Mouse (Mus musculus) midbrain, embryonic 10.5 days (tissue): ENCODE results near the gene Draxin. TPM values are rescaled to one million over a fixed set of nuclear protein-coding genes. Genes with fewer than 3 reads are reported as not detected.

ENCODE experiments used
- DNase-seq: peaks from one replicate; pipeline ENCODE4 v3.0.0-alpha.2; 2017; ENCODE audit warnings: low spot score
- H3K27ac ChIP-seq: fragments of 300-500 bp; sonication (generic); replicated peaks from 2 replicates; pipeline ENCODE4 v1.5.1; 2016; ENCODE audit warnings: mild to moderate bottlenecking
- H3K27me3 ChIP-seq: fragments of 300-500 bp; sonication (generic); 2 replicates; pipeline ENCODE4 v1.6.1; 2016; ENCODE audit warnings: low read depth, mild to moderate bottlenecking; ENCODE audit not compliant: poor library complexity, severe bottlenecking
- H3K36me3 ChIP-seq: fragments of 300-500 bp; sonication (generic); 2 replicates; pipeline ENCODE4 v1.6.1; 2016; ENCODE audit warnings: mild to moderate bottlenecking, moderate library complexity
- H3K4me1 ChIP-seq: fragments of 300-500 bp; sonication (generic); 2 replicates; pipeline ENCODE4 v1.6.1; 2016
- H3K4me3 ChIP-seq: fragments of 300-500 bp; sonication (generic); 2 replicates; pipeline ENCODE4 v1.5.1; 2016; ENCODE audit warnings: mild to moderate bottlenecking, moderate library complexity
- H3K9me3 ChIP-seq: fragments of 300-500 bp; sonication (generic); replicated peaks from 2 replicates; pipeline ENCODE4 v1.6.1; 2016; ENCODE audit warnings: mild to moderate bottlenecking
- WGBS: fragments of 180-500 bp; shearing (Covaris S2); methylation state at CpG from one replicate; pipeline ENCODE4 v1.1.7; 2016; 5-methylcytosine and 5-hydroxymethylcytosine counted together
- polyA plus RNA-seq: library from polyadenylated mRNA; unstranded; fragments of >200 nt; fragmentation: Nextera tagmentation; extraction: Ambion mirVana; gene quantifications from 2 replicates; pipeline ENCODE4 v1.2.1, GENCODE M21; 2016

Gene Draxin
- polyA plus RNA-seq, 1 experiment from 2014 or later: 5.3 TPM

GRCm38 (mm10) chr4:148164002-148164439, 33.5 kb upstream of the Draxin start:
- DNase-seq: peak; percentile 79
- peaks cover 89% of the 10 kb centered on the region for H3K27me3 ChIP-seq
- peak overlapping the region; percentile 33; the same call in 1 of the 2 replicates for H3K27ac ChIP-seq
- H3K9me3 ChIP-seq: no peaks in the 10 kb centered on the region
- H3K4me1 ChIP-seq: peaks cover 66% of the 10 kb centered on the region
- H3K4me3 ChIP-seq: peak overlapping the region; percentile 49
- no peaks in the 10 kb centered on the region for H3K36me3 ChIP-seq
- under 1% methylated on average over 29 of the region's 29 CpGs for WGBS

GRCm38 (mm10) chr4:148160436-148161390, 30.2 kb upstream of the Draxin start, which contains the start of the genes Fbxo44 and Fbxo2:
Gene Fbxo44 (minus strand): TSS chr4:148160482.
Gene Fbxo2 (plus strand): TSS chr4:148160621.
- DNase-seq: no peak
- Histone ChIP-seq H3K27me3 (peaks cover 64% of the 10 kb centered on the region), H3K9me3 (no peaks in the 10 kb centered on the region), H3K36me3 (peaks cover 29% of the 10 kb centered on the region), H3K4me1 (peaks cover 64% of the 10 kb centered on the region), H3K4me3 (peak within 1 kb of the TSS; percentile 83), H3K27ac (peak within 1 kb of the TSS; percentile 93)
- WGBS: 1% methylated on average over 43 of the region's 43 CpGs

GRCm38 (mm10) chr4:148159544-148160435, 29.3 kb upstream of the Draxin start:
- DNase-seq: peak; percentile 98
- Histone ChIP-seq H3K9me3 (no peaks in the 10 kb centered on the region), H3K4me1 (peaks cover 55% of the 10 kb centered on the region), H3K4me3 (peak overlapping the region; percentile 83), H3K36me3 (peaks cover 38% of the 10 kb centered on the region), H3K27me3 (peaks cover 54% of the 10 kb centered on the region), H3K27ac (peak overlapping the region; percentile 93)
- WGBS: under 1% methylated on average over 55 of the region's 55 CpGs

- Histone ChIP-seq H3K4me3 (peak overlapping the region; percentile 83), H3K27me3 (peaks cover 43% of the 10 kb centered on the region), H3K27ac (peak overlapping the region; percentile 93), H3K9me3 (no peaks in the 10 kb centered on the region), H3K4me1 (peaks cover 44% of the 10 kb centered on the region), H3K36me3 (peaks cover 49% of the 10 kb centered on the region)
- WGBS: 25% methylated on average over 27 of the region's 27 CpGs
- peak; percentile 52 for DNase-seq
These were observed 28.2 kb upstream of the Draxin start for GRCm38 (mm10) chr4:148158436-148159348.

- Histone ChIP-seq H3K9me3 (no peaks in the 10 kb centered on the region), H3K27me3 (0 out of 2 replicates have a peak, but pooled peaks cover 6% of the 10 kb centered on the region), H3K36me3 (peaks cover 62% of the 10 kb centered on the region), H3K4me3 (no peak overlapping the region), H3K27ac (no peak overlapping the region), H3K4me1 (peaks cover 45% of the 10 kb centered on the region)
- 75% methylated on average over 3 of the region's 3 CpGs for WGBS
- DNase-seq: peak; percentile 28
These were observed 24.5 kb upstream of the Draxin start for GRCm38 (mm10) chr4:148154982-148155381.

- DNase-seq: no peak
- Histone ChIP-seq H3K4me1 (peaks cover 43% of the 10 kb centered on the region), H3K4me3 (no peak overlapping the region), H3K27ac (no peak overlapping the region), H3K9me3 (no peaks in the 10 kb centered on the region), H3K27me3 (peaks cover 6% of the 10 kb centered on the region; the same call in 1 of the 2 replicates), H3K36me3 (peaks cover 66% of the 10 kb centered on the region)
- WGBS: 89% methylated on average over 4 of the region's 4 CpGs
These were observed 23.5 kb upstream of the Draxin start for GRCm38 (mm10) chr4:148154006-148154405.

GRCm38 (mm10) chr4:148152547-148152946, 22.0 kb upstream of the Draxin start:
- DNase-seq: no peak
- Histone ChIP-seq H3K9me3 (no peaks in the 10 kb centered on the region), H3K4me3 (no peak overlapping the region; the same call in 1 of the 2 replicates), H3K27ac (no peak overlapping the region; the same call in 1 of the 2 replicates), H3K4me1 (peaks cover 31% of the 10 kb centered on the region), H3K36me3 (peaks cover 69% of the 10 kb centered on the region), H3K27me3 (no peaks in the 10 kb centered on the region; the same call in 1 of the 2 replicates)
- WGBS: 76% methylated on average over 5 of the region's 5 CpGs

- WGBS: 2% methylated on average over 61 of the region's 67 CpGs
- no peaks in the 10 kb centered on the region for H3K9me3 ChIP-seq
- no peaks in the 10 kb centered on the region; the same call in 1 of the 2 replicates for H3K27me3 ChIP-seq
- DNase-seq: peak; percentile 90
- H3K36me3 ChIP-seq: peaks cover 68% of the 10 kb centered on the region
- H3K4me1 ChIP-seq: peaks cover 31% of the 10 kb centered on the region
- H3K4me3 ChIP-seq: peak within 1 kb of the TSS; percentile 80
- peak within 1 kb of the TSS; percentile 93 for H3K27ac ChIP-seq
These were observed 21.0 kb upstream of the Draxin start, which contains the start of gene Fbxo6 for GRCm38 (mm10) chr4:148151267-148152168. Gene Fbxo6 (minus strand): TSS chr4:148152140.

GRCm38 (mm10) chr4:148150953-148151266, 20.4 kb upstream of the Draxin start:
- H3K4me1 ChIP-seq: peaks cover 31% of the 10 kb centered on the region
- H3K27ac ChIP-seq: peak overlapping the region; percentile 93
- H3K4me3 ChIP-seq: peak overlapping the region; percentile 80
- peaks cover 68% of the 10 kb centered on the region for H3K36me3 ChIP-seq
- H3K9me3 ChIP-seq: no peaks in the 10 kb centered on the region
- 72% methylated on average over 3 of the region's 3 CpGs for WGBS
- no peak for DNase-seq
- no peaks in the 10 kb centered on the region; the same call in 1 of the 2 replicates for H3K27me3 ChIP-seq

GRCm38 (mm10) chr4:148150242-148150641, 19.7 kb upstream of the Draxin start:
- no peaks in the 10 kb centered on the region; the same call in 1 of the 2 replicates for H3K27me3 ChIP-seq
- no peak overlapping the region; the same call in 1 of the 2 replicates for H3K27ac ChIP-seq
- H3K36me3 ChIP-seq: peaks cover 68% of the 10 kb centered on the region
- WGBS: 49% methylated on average over 7 of the region's 7 CpGs
- peaks cover 31% of the 10 kb centered on the region for H3K4me1 ChIP-seq
- no peak for DNase-seq
- no peak overlapping the region for H3K4me3 ChIP-seq
- no peaks in the 10 kb centered on the region for H3K9me3 ChIP-seq

- 70% methylated on average over 12 of the region's 12 CpGs for WGBS
- Histone ChIP-seq H3K36me3 (peaks cover 68% of the 10 kb centered on the region), H3K9me3 (no peaks in the 10 kb centered on the region)
These were observed 19.0 kb upstream of the Draxin start for GRCm38 (mm10) chr4:148149540-148149939.

More at GRCm38 (mm10) chr4:148149540-148149939, 19.0 kb upstream of the Draxin start:
- peaks cover 31% of the 10 kb centered on the region for H3K4me1 ChIP-seq
- no peak overlapping the region for H3K27ac ChIP-seq
- no peak for DNase-seq
- no peaks in the 10 kb centered on the region; the same call in 1 of the 2 replicates for H3K27me3 ChIP-seq
- no peak overlapping the region for H3K4me3 ChIP-seq
